Mouse (Mus musculus): ENCODE data around the gene Dapk2. TPM values are rescaled to one million over a fixed set of nuclear protein-coding genes. Genes with fewer than 3 reads are reported as not detected.
A peak's percentile ranks its signal among the peaks of the same experiment; 100 is the strongest.

Dapk2 gene
- polyA plus RNA-seq, 2 experiments = 11.7 to 25.2 TPM

DNA sequence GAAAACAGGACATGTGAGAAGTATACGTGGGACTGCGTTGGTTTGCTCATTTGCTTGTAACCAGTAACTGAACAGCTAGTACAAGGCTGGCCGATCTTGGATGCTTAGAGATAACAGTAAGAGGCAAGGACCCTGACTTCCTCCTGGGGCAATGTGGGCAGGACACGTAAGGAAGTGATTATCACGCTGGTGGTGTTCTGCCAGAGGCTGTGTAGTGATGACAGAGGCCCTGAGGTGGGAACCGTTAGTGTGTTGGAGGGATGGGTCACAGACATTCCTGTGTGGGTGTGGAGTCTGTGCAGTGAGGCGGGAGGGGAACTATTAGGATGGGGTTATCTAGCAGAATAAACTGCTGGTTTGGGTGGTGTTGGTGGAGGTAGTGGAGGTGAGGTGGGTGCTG, 81.2 kb downstream of the Dapk2 start:
- no peak overlapping the region for H3K9ac ChIP-seq (replicated peaks)
- H3K9me3 ChIP-seq (ENCODE audit: control insufficient read depth, low read length) = no peaks in the 10 kb centered on the region
- no peaks in the 10 kb centered on the region for H3K27me3 ChIP-seq (ENCODE audit: control insufficient read depth, insufficient read depth, low read length)
- WGBS (ENCODE audit: insufficient replicate concordance) = 14% methylated on average over 7 of the region's 7 CpGs
- no peak overlapping the region for H3K4me2 ChIP-seq (ENCODE audit: low read depth)
- H3K4me1 ChIP-seq (replicated peaks; ENCODE audit: control insufficient read depth in 2 of 2, insufficient read depth in 2 of 2, low read length in 1 of 2) = peaks cover 8 to 17% of the 10 kb centered on the region in 2 experiments
- no peak overlapping the region for H3K4me3 ChIP-seq (ENCODE audit: insufficient read depth in 1 of 2, low read depth in 2 of 2, low read length in 2 of 2)
- DNase-seq (ENCODE audit: low read depth in 3 of 3, low spot score in 3 of 3) (peak in 1 of 3 experiments; percentile 19), ATAC-seq (ENCODE audit: insufficient read depth) (peak; percentile 68)
- H3K27ac ChIP-seq = no peak overlapping the region; the same call in 1 of the 2 replicates
- TF ChIP-seq CTCF (IDR thresholded peaks at IDR 0.05; ENCODE audit: low read depth) (no peak), EP300 (IDR thresholded peaks at IDR 0.05; ENCODE audit: low read depth) (no peak; the same call in 1 of the 2 replicates)
- no peaks in the 10 kb centered on the region for H3K36me3 ChIP-seq (replicated peaks; ENCODE audit: control insufficient read depth, insufficient read depth, low read depth)

GRCm38 (mm10) chr9:66239691-66240090, 81.7 kb downstream of the Dapk2 start:
- 35% methylated on average over 3 of the region's 3 CpGs for WGBS (ENCODE audit: insufficient replicate concordance)
- no peak overlapping the region for H3K4me3 ChIP-seq (ENCODE audit: insufficient read depth in 1 of 2, low read depth in 2 of 2, low read length in 2 of 2)
- ATAC-seq (ENCODE audit: insufficient read depth) = no peak
- peaks cover 8 to 17% of the 10 kb centered on the region in 2 experiments for H3K4me1 ChIP-seq (replicated peaks; ENCODE audit: control insufficient read depth in 2 of 2, insufficient read depth in 2 of 2, low read length in 1 of 2)
- H3K9me3 ChIP-seq (ENCODE audit: control insufficient read depth, low read length) = no peaks in the 10 kb centered on the region
- no peak for DNase-seq (ENCODE audit: low read depth in 3 of 3, low spot score in 3 of 3)
- H3K27me3 ChIP-seq (ENCODE audit: control insufficient read depth, insufficient read depth, low read length) = no peaks in the 10 kb centered on the region
- H3K4me2 ChIP-seq (ENCODE audit: low read depth) = no peak overlapping the region
- TF ChIP-seq CTCF (IDR thresholded peaks at IDR 0.05; ENCODE audit: low read depth) (no peak), EP300 (IDR thresholded peaks at IDR 0.05; ENCODE audit: low read depth) (no peak)
- H3K27ac ChIP-seq = peak overlapping the region; percentile 18; the same call in 1 of the 2 replicates
- no peaks in the 10 kb centered on the region for H3K36me3 ChIP-seq (replicated peaks; ENCODE audit: control insufficient read depth, insufficient read depth, low read depth)
- no peak overlapping the region for H3K9ac ChIP-seq (replicated peaks)

GRCm38 (mm10) chr9:66240493-66240892, 82.5 kb downstream of the Dapk2 start:
- H3K9ac ChIP-seq (replicated peaks) = no peak overlapping the region
- no peak for DNase-seq (ENCODE audit: low read depth in 3 of 3, low spot score in 3 of 3)
- no peaks in the 10 kb centered on the region for H3K36me3 ChIP-seq (replicated peaks; ENCODE audit: control insufficient read depth, insufficient read depth, low read depth)
- H3K4me3 ChIP-seq (ENCODE audit: insufficient read depth in 1 of 2, low read depth in 2 of 2, low read length in 2 of 2) = no peak overlapping the region
- H3K27ac ChIP-seq = no peak overlapping the region
- H3K4me2 ChIP-seq (ENCODE audit: low read depth) = no peak overlapping the region
- H3K4me1 ChIP-seq (replicated peaks; ENCODE audit: control insufficient read depth in 2 of 2, insufficient read depth in 2 of 2, low read length in 1 of 2) = peaks cover 8 to 18% of the 10 kb centered on the region in 2 experiments
- no peaks in the 10 kb centered on the region for H3K9me3 ChIP-seq (ENCODE audit: control insufficient read depth, low read length)
- no peak for ATAC-seq (ENCODE audit: insufficient read depth)
- TF ChIP-seq EP300 (IDR thresholded peaks at IDR 0.05; ENCODE audit: low read depth) (no peak), CTCF (IDR thresholded peaks at IDR 0.05; ENCODE audit: low read depth) (no peak)
- WGBS (ENCODE audit: insufficient replicate concordance) = 28% methylated on average over 4 of the region's 4 CpGs
- H3K27me3 ChIP-seq (ENCODE audit: control insufficient read depth, insufficient read depth, low read length) = no peaks in the 10 kb centered on the region

GRCm38 (mm10) chr9:66240991-66241390, 83.0 kb downstream of the Dapk2 start:
- Histone ChIP-seq H3K36me3 (replicated peaks; ENCODE audit: control insufficient read depth, insufficient read depth, low read depth) (no peaks in the 10 kb centered on the region), H3K27ac (no peak overlapping the region), H3K4me2 (ENCODE audit: low read depth) (no peak overlapping the region), H3K27me3 (ENCODE audit: control insufficient read depth, insufficient read depth, low read length) (no peaks in the 10 kb centered on the region), H3K4me3 (ENCODE audit: insufficient read depth in 1 of 2, low read depth in 2 of 2, low read length in 2 of 2) (no peak overlapping the region), H3K9ac (replicated peaks) (no peak overlapping the region), H3K9me3 (ENCODE audit: control insufficient read depth, low read length) (no peaks in the 10 kb centered on the region), H3K4me1 (replicated peaks; ENCODE audit: control insufficient read depth in 2 of 2, insufficient read depth in 2 of 2, low read length in 1 of 2) (peaks cover 8 to 20% of the 10 kb centered on the region in 2 experiments)
- ATAC-seq (ENCODE audit: insufficient read depth) (no peak), DNase-seq (ENCODE audit: low read depth in 3 of 3, low spot score in 3 of 3) (peak in 1 of 3 experiments; percentile 40)
- 32% methylated on average over 3 of the region's 3 CpGs for WGBS (ENCODE audit: insufficient replicate concordance)
- TF ChIP-seq CTCF (IDR thresholded peaks at IDR 0.05; ENCODE audit: low read depth) (peak; percentile 88), EP300 (IDR thresholded peaks at IDR 0.05; ENCODE audit: low read depth) (no peak)

DNA sequence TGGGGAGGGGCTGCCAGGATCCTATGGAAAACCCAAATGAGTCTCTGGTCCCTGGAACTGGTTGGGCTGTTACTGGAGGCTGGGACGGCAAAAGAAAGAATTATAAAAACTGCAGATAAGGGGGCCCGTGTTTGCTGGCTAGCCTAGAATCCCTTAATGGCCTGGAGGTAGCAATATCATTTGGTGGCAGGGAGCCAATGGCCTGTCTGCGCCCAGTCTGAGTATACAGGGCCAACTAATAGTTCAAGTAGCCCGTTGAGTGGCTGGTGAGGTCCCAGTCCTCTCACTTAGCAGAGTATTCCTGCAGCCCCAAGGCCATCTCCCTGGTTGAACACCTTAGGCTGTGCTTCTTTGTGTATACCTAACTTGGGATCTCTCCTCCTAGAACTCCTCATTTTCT, 83.7 kb downstream of the Dapk2 start:
- Histone ChIP-seq H3K4me3 (ENCODE audit: insufficient read depth in 1 of 2, low read depth in 2 of 2, low read length in 2 of 2) (no peak overlapping the region), H3K4me1 (replicated peaks; ENCODE audit: control insufficient read depth in 2 of 2, insufficient read depth in 2 of 2, low read length in 1 of 2) (peaks cover 8 to 20% of the 10 kb centered on the region in 2 experiments), H3K9ac (replicated peaks) (no peak overlapping the region), H3K27me3 (ENCODE audit: control insufficient read depth, insufficient read depth, low read length) (no peaks in the 10 kb centered on the region), H3K9me3 (ENCODE audit: control insufficient read depth, low read length) (no peaks in the 10 kb centered on the region), H3K36me3 (replicated peaks; ENCODE audit: control insufficient read depth, insufficient read depth, low read depth) (no peaks in the 10 kb centered on the region), H3K4me2 (ENCODE audit: low read depth) (no peak overlapping the region), H3K27ac (no peak overlapping the region)
- TF ChIP-seq CTCF (IDR thresholded peaks at IDR 0.05; ENCODE audit: low read depth) = no peak
- TF ChIP-seq EP300 (IDR thresholded peaks at IDR 0.05; ENCODE audit: low read depth) = no peak
- DNase-seq (ENCODE audit: low read depth in 3 of 3, low spot score in 3 of 3) = no peak
- 69% methylated on average over 4 of the region's 4 CpGs for WGBS (ENCODE audit: insufficient replicate concordance)
- no peak for ATAC-seq (ENCODE audit: insufficient read depth)

Data from liver, embryonic 14.5 days (tissue).